Mouse (Mus musculus): ENCODE results near the gene P3h4. TPM values are rescaled to one million over a fixed set of nuclear protein-coding genes. Genes with fewer than 3 reads are reported as not detected.
A peak's percentile ranks its signal among the peaks of the same experiment; 100 is the strongest.
"Not testable (repeated sequence)": the region's sequence is repeated elsewhere in the genome, so short reads cannot be mapped to it uniquely, and the experiment has no call there.

The P3h4 gene
- polyA plus RNA-seq, 1 experiment = 19.6 TPM

DNA sequence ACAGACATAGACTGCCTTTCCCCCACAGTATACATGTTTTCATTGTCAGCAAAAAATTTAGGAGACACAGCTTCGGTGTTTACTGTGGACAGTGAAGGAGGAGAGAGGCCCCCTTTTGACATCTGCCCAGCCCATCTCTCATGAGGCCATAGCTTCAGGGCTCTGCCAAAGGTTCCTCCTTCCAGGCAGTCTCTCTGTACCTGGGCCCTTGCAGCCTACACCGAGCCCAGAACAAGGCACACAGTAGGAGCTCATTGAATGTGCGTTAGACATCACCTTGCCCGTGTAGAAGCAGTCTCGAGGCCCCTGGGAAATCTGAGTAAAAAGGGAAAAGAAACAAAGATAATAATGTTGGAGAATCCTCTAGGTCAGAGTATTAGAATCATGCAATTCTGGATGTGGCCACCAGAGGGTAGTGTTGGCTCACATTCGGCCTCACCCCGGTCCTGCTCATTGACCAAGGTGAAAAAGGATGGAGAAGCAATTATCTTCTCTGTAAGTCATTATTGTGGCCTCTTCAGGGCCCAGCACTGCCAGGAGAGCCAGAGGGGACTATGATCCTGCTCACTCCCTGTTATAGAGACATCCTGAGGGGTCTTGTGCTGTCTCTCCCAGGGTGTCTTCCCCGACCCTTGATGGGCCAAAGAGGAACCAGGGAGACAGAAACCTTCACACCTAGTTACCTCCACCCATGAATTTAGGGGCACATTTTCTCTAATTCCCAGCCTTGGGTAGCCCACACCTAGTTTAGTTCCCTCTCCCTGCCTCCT lies 52.2 kb downstream of the P3h4 start:
- no peak for TF ChIP-seq POLR2A (IDR thresholded peaks at IDR 0.05; ENCODE audit: borderline replicate concordance, insufficient read depth, low read length)
- TF ChIP-seq CTCF (IDR thresholded peaks at IDR 0.05; ENCODE audit: borderline replicate concordance, insufficient read depth, low read depth, low read length) = peak; percentile 97
- H3K27ac ChIP-seq (ENCODE audit: insufficient read depth, low read length) = peak overlapping the region; percentile 58; the same call in 1 of the 2 replicates
- H3K4me1 ChIP-seq (ENCODE audit: control insufficient read depth, insufficient read depth, low read length) = peaks cover 5% of the 10 kb centered on the region; the same call in 1 of the 2 replicates
- H3K27me3 ChIP-seq (ENCODE audit: control insufficient read depth, insufficient read depth, low read length) = no peaks in the 10 kb centered on the region
- peak; percentile 79 to 87 for DNase-seq
- no peak overlapping the region for H3K4me3 ChIP-seq (replicated peaks; ENCODE audit: insufficient read depth, low read depth, low read length)
- WGBS = 15% methylated on average over 8 of the region's 8 CpGs

- H3K27me3 ChIP-seq (ENCODE audit: control insufficient read depth, insufficient read depth, low read length); H3K4me3 ChIP-seq (replicated peaks; ENCODE audit: insufficient read depth, low read depth, low read length); DNase-seq; H3K4me1 ChIP-seq (ENCODE audit: control insufficient read depth, insufficient read depth, low read length); H3K27ac ChIP-seq (ENCODE audit: insufficient read depth, low read length): not testable (repeated sequence)
- WGBS = no CpG with 5 or more reads among the region's 13 CpGs
Measured at GRCm38 (mm10) chr11:100361059-100361458, 53.6 kb downstream of the P3h4 start.

DNA sequence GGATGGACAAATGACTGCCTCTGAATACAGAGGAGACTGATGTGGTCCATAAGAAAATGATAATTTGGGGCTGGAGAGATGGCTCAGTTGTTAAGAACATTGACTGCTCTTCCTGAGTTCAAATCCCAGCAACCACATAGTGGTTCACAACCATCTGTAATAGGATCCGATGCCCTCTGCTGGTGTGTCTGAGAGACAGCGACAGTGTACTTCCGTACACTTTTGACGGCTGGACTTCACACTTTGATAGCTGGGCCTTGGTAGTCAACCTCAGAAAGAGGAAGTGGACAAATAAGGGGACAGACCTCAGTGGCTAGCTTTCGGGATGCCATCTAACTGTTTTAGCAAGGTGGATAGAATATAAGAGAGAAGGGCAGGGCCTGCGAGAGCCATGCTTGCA lies 54.5 kb downstream of the P3h4 start:
- Histone ChIP-seq H3K27me3 (ENCODE audit: control insufficient read depth, insufficient read depth, low read length) (no peaks in the 10 kb centered on the region), H3K4me1 (ENCODE audit: control insufficient read depth, insufficient read depth, low read length) (peaks cover 5% of the 10 kb centered on the region), H3K4me3 (replicated peaks; ENCODE audit: insufficient read depth, low read depth, low read length) (no peak overlapping the region), H3K27ac (ENCODE audit: insufficient read depth, low read length) (no peak overlapping the region)
- DNase-seq = no peak
- TF ChIP-seq CTCF (IDR thresholded peaks at IDR 0.05; ENCODE audit: borderline replicate concordance, insufficient read depth, low read depth, low read length) = no peak
- no peak for TF ChIP-seq POLR2A (IDR thresholded peaks at IDR 0.05; ENCODE audit: borderline replicate concordance, insufficient read depth, low read length)
- WGBS = 87% methylated on average over 6 of the region's 6 CpGs

Other genes with a start within 250 kb of the P3h4 start
- gene Krt9, start 221.6 kb downstream of the P3h4 start, polyA plus RNA-seq (2012; rRNA removed) = 0.62 and 1.5 TPM in 2 replicates
- 0.11 and 0.13 TPM in 2 replicates for gene Krt14, start 207.3 kb downstream of the P3h4 start, polyA plus RNA-seq (2012; rRNA removed)
- not detected in 2 replicates for gene Krt16, start 165.9 kb downstream of the P3h4 start, polyA plus RNA-seq (2012; rRNA removed)
- 0.11 and 0.16 TPM in 2 replicates for gene Krt17, start 153.8 kb downstream of the P3h4 start, polyA plus RNA-seq (2012; rRNA removed)
- gene Krt42, start 145.0 kb downstream of the P3h4 start, polyA plus RNA-seq (2012; rRNA removed) = not detected in 2 replicates
- 430 and 502 TPM in 2 replicates for gene Eif1, start 95.0 kb downstream of the P3h4 start, polyA plus RNA-seq (2012; rRNA removed)
- gene Gast, start 80.4 kb downstream of the P3h4 start, polyA plus RNA-seq (2012; rRNA removed) = not detected in 2 replicates
- 105 and 107 TPM in 2 replicates for gene Hap1, start 58.7 kb downstream of the P3h4 start, polyA plus RNA-seq (2012; rRNA removed)
- 127 and 162 TPM in 2 replicates for gene Jup, start 17.1 kb downstream of the P3h4 start, polyA plus RNA-seq (2012; rRNA removed)
- 8.0 and 8.6 TPM in 2 replicates for gene Fkbp10, start 861 bp upstream of the P3h4 start, polyA plus RNA-seq (2012; rRNA removed)
- gene Nt5c3b, start 27.0 kb upstream of the P3h4 start, polyA plus RNA-seq (2012; rRNA removed) = 79.9 and 85.7 TPM in 2 replicates
- 0.46 and 0.49 TPM in 2 replicates for gene Klhl10, start 27.1 kb upstream of the P3h4 start, polyA plus RNA-seq (2012; rRNA removed)
- 16.1 and 19.1 TPM in 2 replicates for gene Klhl11, start 57.9 kb upstream of the P3h4 start, polyA plus RNA-seq (2012; rRNA removed)
- 155 and 156 TPM in 2 replicates for gene Acly, start 113.2 kb upstream of the P3h4 start, polyA plus RNA-seq (2012; rRNA removed)
- 0.86 and 0.92 TPM in 2 replicates for gene Ttc25, start 130.8 kb upstream of the P3h4 start, polyA plus RNA-seq (2012; rRNA removed)
- gene Cnp, start 160.1 kb upstream of the P3h4 start, polyA plus RNA-seq (2012; rRNA removed) = 547 and 616 TPM in 2 replicates
- gene Nkiras2, start 204.4 kb upstream of the P3h4 start, polyA plus RNA-seq (2012; rRNA removed) = 27.5 and 27.6 TPM in 2 replicates
- gene Dnajc7, start 205.3 kb upstream of the P3h4 start, polyA plus RNA-seq (2012; rRNA removed) = 157 and 177 TPM in 2 replicates

Measured in cerebellum, adult 2 months (tissue).